Mouse (Mus musculus) lung, adult 2 months (tissue): ENCODE data around the gene Cpped1.

Experiments
- CTCF ChIP-seq: fragments of 200-500 bp; IDR thresholded peaks from 2 replicates; pipeline ENCODE4 v1.5.1; 2011; ENCODE audit warnings: mild to moderate bottlenecking, low read length, control low read depth; ENCODE audit not compliant: insufficient read depth
- POLR2A ChIP-seq: fragments of 200-500 bp; IDR thresholded peaks from 2 replicates; pipeline ENCODE4 v1.6.1; 2011; ENCODE audit warnings: low read depth, mild to moderate bottlenecking, control low read depth, low read length, borderline replicate concordance; ENCODE audit errors: extremely low read depth

- no peak for TF ChIP-seq CTCF
- no peak for TF ChIP-seq POLR2A
These were observed 136.9 kb downstream of the Cpped1 start for GRCm38 (mm10) chr16:11772318-11772717.
